Mouse (Mus musculus) kidney, adult 18-20 months (tissue): ENCODE results near the gene Olfr1008.
"Not testable (repeated sequence)": the region's sequence is repeated elsewhere in the genome, so short reads cannot be mapped to it uniquely, and the experiment has no call there.

ENCODE experiments used
- DNase-seq: peaks from one replicate; pipeline ENCODE4 v3.0.0; 2021

Gene Olfr1008

GRCm38 (mm10) chr2:85689131-85689530 is at the start of gene Olfr1008:
Gene Olfr1008 (plus strand): TSS chr2:85689431.
- DNase-seq = no peak

GRCm38 (mm10) chr2:85650604-85651003 is 38.6 kb upstream of the Olfr1008 start, which contains the start of gene Olfr1002:
Gene Olfr1002 (minus strand): TSS chr2:85650704.
- no peak for DNase-seq

- not testable (repeated sequence) for DNase-seq
These were observed 24.9 kb upstream of the Olfr1008 start, which contains the start of gene Olfr154 for GRCm38 (mm10) chr2:85664355-85664754. Gene Olfr154 (minus strand): TSS chr2:85664455.

DNA sequence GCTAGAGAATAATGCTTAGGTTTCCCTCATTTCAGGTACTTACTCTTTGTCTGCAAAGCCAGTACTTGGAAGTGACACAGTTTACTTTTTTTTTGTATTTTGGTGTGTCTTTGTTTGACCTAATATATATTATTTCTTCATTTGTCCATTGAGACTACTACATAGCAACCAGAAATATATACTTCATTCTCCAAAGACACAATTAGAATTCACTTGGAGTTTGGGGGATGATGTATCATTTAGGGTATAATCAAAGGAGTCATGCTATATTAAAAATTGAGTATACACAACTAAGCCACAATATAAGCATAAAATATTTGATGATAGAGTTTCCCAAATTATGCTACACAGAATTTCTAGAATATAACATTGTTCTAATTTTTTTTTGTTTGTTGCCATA is 10.6 kb upstream of the Olfr1008 start, which contains the start of gene Olfr1006:
Gene Olfr1006 (minus strand): TSS at position 101 of the 400 bp plus-strand sequence.
- no peak for DNase-seq

GRCm38 (mm10) chr2:85710680-85711079 is 21.4 kb downstream of the Olfr1008 start:
- DNase-seq = not testable (repeated sequence)

- no peak for DNase-seq
These were observed 21.9 kb downstream of the Olfr1008 start for GRCm38 (mm10) chr2:85711159-85711558.

- DNase-seq = no peak
These were observed 25.9 kb downstream of the Olfr1008 start, which contains the start of gene Olfr1009 for GRCm38 (mm10) chr2:85715119-85715518. Gene Olfr1009 (plus strand): TSS chr2:85715419.

DNA sequence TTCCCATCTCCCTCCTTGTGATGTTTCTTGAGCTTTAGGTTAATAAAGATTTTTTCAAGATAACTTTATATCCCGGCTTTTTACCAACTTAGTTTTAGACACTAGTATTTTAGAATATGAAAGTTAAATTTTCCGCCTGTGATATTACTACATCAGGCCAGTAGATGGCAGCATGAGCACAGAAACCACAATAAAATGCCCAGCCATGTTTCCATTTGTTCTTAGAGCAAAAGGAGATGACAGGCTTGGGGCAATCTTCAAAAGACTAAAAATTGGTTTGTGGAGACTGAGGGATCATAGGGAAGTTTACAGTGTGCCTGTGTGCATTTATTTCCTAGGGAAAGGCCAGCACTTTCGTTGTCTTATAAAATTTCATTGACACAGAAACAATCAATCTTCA is 36.6 kb downstream of the Olfr1008 start:
- DNase-seq = no peak
